In genomic region chr10:67226543-67226942, GRCm38 (mm10) we compare ENCODE assay signal across 13 mouse cellular contexts. TPM values are rescaled to one million over a fixed set of nuclear protein-coding genes. Genes with fewer than 3 reads are reported as not detected.
DNase-seq lines count a peak whose midpoint lies in the region; ATAC-seq lines count a peak whose summit lies in the region.
"Had no signal": no experiment of that assay in that cellular context is flagged by ENCODE, and none has a peak within 500 bp of the region (broad histone marks: within the 10 kb centered on the region; RNA-seq: fewer than 3 reads in every experiment).

No protein-coding gene starts in this region.

- 76% methylated on average over 14 of the region's 14 CpGs for WGBS in intestine, embryonic 16.5 days
- WGBS in intestine, embryonic 15.5 days, result 74% methylated on average over 14 of the region's 14 CpGs
- 88% methylated on average over 14 of the region's 14 CpGs for WGBS in neural tube, embryonic 13.5 days
- WGBS in stomach, embryonic 16.5 days, result 64% methylated on average over 14 of the region's 14 CpGs

- no peak overlapping the region for H3K4me2 ChIP-seq in intestine, embryonic 16.5 days (ENCODE audit: low read depth, low read length)
- H3K4me2 ChIP-seq in intestine, embryonic 15.5 days (replicated peaks), result no peak overlapping the region
- H3K4me2 ChIP-seq in neural tube, embryonic 13.5 days, result no peak overlapping the region
- peak overlapping the region; percentile 21; the same call in 1 of the 2 replicates for H3K4me2 ChIP-seq in stomach, embryonic 16.5 days (ENCODE audit: low read depth, low read length)
- H3K4me2 ChIP-seq: forebrain, embryonic 13.5 days; liver, embryonic 15.5 days had no signal

- peaks cover 11% of the 10 kb centered on the region for H3K36me3 ChIP-seq in intestine, embryonic 16.5 days (ENCODE audit: control insufficient read depth, insufficient read depth, low read length)
- peaks cover 17% of the 10 kb centered on the region for H3K36me3 ChIP-seq in intestine, embryonic 15.5 days
- H3K36me3 ChIP-seq in neural tube, embryonic 13.5 days, result peaks cover 65% of the 10 kb centered on the region
- H3K36me3 ChIP-seq in stomach, embryonic 16.5 days (ENCODE audit: control insufficient read depth, insufficient read depth, low read length), result 0 out of 2 replicates have a peak, but pooled peaks cover 22% of the 10 kb centered on the region

- H3K4me3 ChIP-seq in intestine, embryonic 16.5 days (ENCODE audit: low read length), result no peak overlapping the region
- H3K4me3 ChIP-seq in intestine, embryonic 15.5 days (replicated peaks), result no peak overlapping the region
- no peak overlapping the region for H3K4me3 ChIP-seq in neural tube, embryonic 13.5 days
- H3K4me3 ChIP-seq in stomach, embryonic 16.5 days (replicated peaks; ENCODE audit: low read length), result no peak overlapping the region
- H3K4me3 ChIP-seq: forebrain, embryonic 13.5 days; liver, embryonic 15.5 days; myocyte had no signal

- intact Hi-C loops in heart, postnatal 10 days (cut with DNase I), result loop anchor here (5.0 kb wide), 1 partner anchor 374 kb away; no protein-coding TSS in a partner anchor

- no peaks in the 10 kb centered on the region for H3K9me3 ChIP-seq in intestine, embryonic 16.5 days (ENCODE audit: control insufficient read depth, low read length)
- no peaks in the 10 kb centered on the region for H3K9me3 ChIP-seq in intestine, embryonic 15.5 days
- no peaks in the 10 kb centered on the region for H3K9me3 ChIP-seq in neural tube, embryonic 13.5 days
- H3K9me3 ChIP-seq in stomach, embryonic 16.5 days (replicated peaks; ENCODE audit: control insufficient read depth, low read length), result no peaks in the 10 kb centered on the region
- H3K9me3 ChIP-seq: forebrain, embryonic 13.5 days; liver, embryonic 15.5 days; megakaryocyte, embryonic 14.5 days had no signal

- H3K9ac ChIP-seq in intestine, embryonic 16.5 days (ENCODE audit: low read depth, low read length), result no peak overlapping the region
- H3K9ac ChIP-seq in intestine, embryonic 15.5 days, result no peak overlapping the region
- no peak overlapping the region for H3K9ac ChIP-seq in neural tube, embryonic 13.5 days
- H3K9ac ChIP-seq in stomach, embryonic 16.5 days (ENCODE audit: low read length), result no peak overlapping the region
- H3K9ac ChIP-seq: forebrain, embryonic 13.5 days; liver, embryonic 15.5 days had no signal

- no peak for ATAC-seq in intestine, embryonic 16.5 days
- ATAC-seq in intestine, embryonic 15.5 days, result no peak
- no peak for ATAC-seq in neural tube, embryonic 13.5 days (ENCODE audit: low read depth)
- no peak for ATAC-seq in stomach, embryonic 16.5 days (ENCODE audit: insufficient read depth, low FRiP score)
- ATAC-seq: forebrain, embryonic 13.5 days had no signal

- H3K27ac ChIP-seq in intestine, embryonic 16.5 days (ENCODE audit: low read length), result peak overlapping the region; percentile 3; the same call in 1 of the 2 replicates
- no peak overlapping the region for H3K27ac ChIP-seq in intestine, embryonic 15.5 days
- H3K27ac ChIP-seq in neural tube, embryonic 13.5 days (replicated peaks), result 0 out of 2 replicates have a peak overlapping the region, but pooled peaks have one; percentile 38
- peak overlapping the region; percentile 66 for H3K27ac ChIP-seq in stomach, embryonic 16.5 days (ENCODE audit: low read length)
- H3K27ac ChIP-seq: forebrain, embryonic 13.5 days; liver, embryonic 15.5 days had no signal

- peak; percentile 88 for DNase-seq in heart, adult 11 months
- no peak for DNase-seq in heart, postnatal 10 days
- no peak for DNase-seq in neural tube, embryonic 10.5 days (ENCODE audit: extremely low spot score, low spot score)
- no peak for DNase-seq in right cerebral cortex, postnatal 36 days (ENCODE audit: low spot score in 2 of 2)
- DNase-seq: thymus, adult 18-20 months had no signal

- H3K4me1 ChIP-seq in intestine, embryonic 16.5 days (ENCODE audit: control insufficient read depth, insufficient read depth, low read length), result peaks cover 16% of the 10 kb centered on the region
- H3K4me1 ChIP-seq in intestine, embryonic 15.5 days (replicated peaks), result 0 out of 2 replicates have a peak, but pooled peaks cover 3% of the 10 kb centered on the region
- H3K4me1 ChIP-seq in neural tube, embryonic 13.5 days (replicated peaks), result 0 out of 2 replicates have a peak, but pooled peaks cover 9% of the 10 kb centered on the region
- H3K4me1 ChIP-seq in stomach, embryonic 16.5 days (ENCODE audit: control insufficient read depth, insufficient read depth, low read length), result peaks cover 11% of the 10 kb centered on the region; the same call in 1 of the 2 replicates
- H3K4me1 ChIP-seq: forebrain, embryonic 13.5 days; liver, embryonic 15.5 days had no signal

- no peaks in the 10 kb centered on the region for H3K27me3 ChIP-seq in intestine, embryonic 16.5 days (replicated peaks; ENCODE audit: control insufficient read depth, insufficient read depth, low read length)
- H3K27me3 ChIP-seq in intestine, embryonic 15.5 days (replicated peaks), result no peaks in the 10 kb centered on the region
- no peaks in the 10 kb centered on the region for H3K27me3 ChIP-seq in neural tube, embryonic 13.5 days
- H3K27me3 ChIP-seq in stomach, embryonic 16.5 days (ENCODE audit: control insufficient read depth, insufficient read depth, low read length), result no peaks in the 10 kb centered on the region
- H3K27me3 ChIP-seq: forebrain, embryonic 13.5 days; liver, embryonic 15.5 days; megakaryocyte, embryonic 14.5 days had no signal

RNA-seq across cellular contexts. Expression of gene Nrbf2, which starts 58.6 kb away (rescaled TPM):
- 10 to 100 TPM; 10.4 to 10.6 TPM for total RNA-seq in heart, postnatal 10 days (2021)
- 35.6 and 38.5 TPM in 2 replicates for polyA plus RNA-seq in intestine, embryonic 16.5 days (2015; fragmentation: Nextera tagmentation; extraction: Ambion mirVana)
- polyA plus RNA-seq in intestine, embryonic 15.5 days (2015; fragmentation: Nextera tagmentation; extraction: Ambion mirVana), result 33.4 and 34.3 TPM in 2 replicates
- polyA plus RNA-seq in neural tube, embryonic 13.5 days (2015; fragmentation: Nextera tagmentation; extraction: Ambion mirVana), result 40.9 and 42.2 TPM in 2 replicates
- 35.7 and 37.6 TPM in 2 replicates for polyA plus RNA-seq in stomach, embryonic 16.5 days (2015; fragmentation: Nextera tagmentation; extraction: Ambion mirVana)
